Mouse (Mus musculus): Measurements from ENCODE around the gene Sema6d. TPM values are rescaled to one million over a fixed set of nuclear protein-coding genes. Genes with fewer than 3 reads are reported as not detected.

The Sema6d gene
- total RNA-seq, 2 experiments from 2014 or later: 18.8 to 18.9 TPM

- no peak for DNase-seq (ENCODE audit: low spot score)
- intact Hi-C loops (cut with DNase I): no loop called here
Measured at GRCm38 (mm10) chr2:124624247-124624929, 534.6 kb downstream of the Sema6d start.

GRCm38 (mm10) chr2:124626425-124626824 is 536.7 kb downstream of the Sema6d start:
- intact Hi-C loops (cut with DNase I): no loop called here
- no peak for DNase-seq (ENCODE audit: low spot score)

DNA sequence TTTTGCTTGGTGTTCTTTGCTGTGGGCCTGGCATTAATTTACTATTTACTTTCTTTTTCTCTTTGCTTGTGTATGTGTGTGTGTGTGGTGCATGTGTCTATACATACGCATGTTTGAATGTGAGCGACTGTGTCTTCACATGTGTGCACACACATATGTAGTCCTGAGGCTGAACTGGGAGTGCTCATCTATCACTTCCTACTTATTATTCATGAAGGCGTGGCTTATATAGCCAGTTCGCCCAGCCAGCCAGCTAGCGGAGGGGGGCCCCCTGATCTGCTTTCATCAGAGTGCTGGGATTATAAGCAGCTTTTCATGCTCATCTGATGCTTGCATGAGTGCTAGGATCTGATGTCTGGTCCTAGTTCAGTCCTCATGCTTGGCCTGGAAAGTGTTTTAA is 537.9 kb downstream of the Sema6d start:
- intact Hi-C loops (cut with DNase I): no loop called here
- DNase-seq (ENCODE audit: low spot score): no peak

GRCm38 (mm10) chr2:124628701-124629100 is 538.9 kb downstream of the Sema6d start:
- no peak for DNase-seq (ENCODE audit: low spot score)
- intact Hi-C loops (cut with DNase I): no loop called here

GRCm38 (mm10) chr2:124634400-124634998 is 544.7 kb downstream of the Sema6d start:
- DNase-seq (ENCODE audit: low spot score): no peak
- intact Hi-C loops (cut with DNase I): no loop called here

- no peak for DNase-seq (ENCODE audit: low spot score)
- intact Hi-C loops (cut with DNase I): no loop called here
Measured at GRCm38 (mm10) chr2:124635271-124635865, 545.6 kb downstream of the Sema6d start.

- no peak for DNase-seq (ENCODE audit: low spot score)
- intact Hi-C loops (cut with DNase I): no loop called here
Measured at GRCm38 (mm10) chr2:124637080-124637479, 547.3 kb downstream of the Sema6d start.

GRCm38 (mm10) chr2:124639221-124639963 is 549.6 kb downstream of the Sema6d start:
- intact Hi-C loops (cut with DNase I): no loop called here
- no peak for DNase-seq (ENCODE audit: low spot score)

GRCm38 (mm10) chr2:124640500-124641193 is 550.9 kb downstream of the Sema6d start:
- DNase-seq (ENCODE audit: low spot score): no peak
- intact Hi-C loops (cut with DNase I): no loop called here

- intact Hi-C loops (cut with DNase I): no loop called here
- DNase-seq (ENCODE audit: low spot score): no peak
Measured at GRCm38 (mm10) chr2:124641194-124641558, 551.4 kb downstream of the Sema6d start.

DNA sequence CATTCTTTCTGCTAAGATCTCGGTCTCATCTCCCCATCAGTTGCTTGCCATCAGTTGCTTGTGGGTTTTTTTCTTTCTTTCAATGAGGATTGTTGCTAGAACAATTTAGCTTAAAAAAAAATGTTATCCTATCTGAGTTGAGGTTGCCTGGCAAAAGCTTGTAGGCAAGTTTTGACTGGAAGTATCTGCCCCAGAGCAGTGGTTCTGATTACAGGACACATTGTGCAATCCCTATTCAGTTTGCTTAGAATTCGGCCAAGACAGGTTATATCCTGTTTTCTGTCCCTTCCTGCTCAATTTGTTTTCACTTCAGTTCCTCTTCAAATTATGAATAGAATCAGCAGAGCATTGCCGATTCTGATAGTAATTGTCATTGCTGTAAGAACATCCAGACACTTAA is 552.4 kb downstream of the Sema6d start:
- DNase-seq (ENCODE audit: low spot score): no peak
- intact Hi-C loops (cut with DNase I): no loop called here

DNA sequence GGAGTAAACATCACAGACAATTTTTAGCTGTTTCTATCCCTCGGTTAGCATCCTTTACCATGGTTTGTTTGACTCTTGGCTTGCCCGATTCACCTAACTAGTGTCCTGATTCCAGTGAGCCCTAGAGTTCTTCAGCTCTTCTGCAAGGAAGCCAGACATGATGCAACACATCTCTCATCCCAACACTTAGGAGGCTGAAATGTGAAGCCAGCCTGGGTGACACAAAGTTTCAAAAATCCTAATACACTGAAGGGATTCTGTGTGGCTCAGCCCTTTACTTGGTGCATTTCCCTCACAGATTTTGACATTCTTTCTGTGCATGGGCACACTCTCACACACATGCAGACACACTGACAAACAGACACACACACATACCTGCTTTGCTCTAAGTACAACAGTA is 560.8 kb downstream of the Sema6d start:
- no peak for DNase-seq (ENCODE audit: low spot score)
- intact Hi-C loops (cut with DNase I): loop anchor here (2.0 kb wide), 1 partner anchor 38 kb away; no protein-coding TSS in a partner anchor

- intact Hi-C loops (cut with DNase I): loop anchor here (2.0 kb wide), 1 partner anchor 38 kb away; no protein-coding TSS in a partner anchor
- no peak for DNase-seq (ENCODE audit: low spot score)
Measured at GRCm38 (mm10) chr2:124651146-124651545, 561.4 kb downstream of the Sema6d start.

- no peak for DNase-seq (ENCODE audit: low spot score)
- intact Hi-C loops (cut with DNase I): no loop called here
Measured at GRCm38 (mm10) chr2:124653161-124653560, 563.4 kb downstream of the Sema6d start.

GRCm38 (mm10) chr2:124657358-124657757 is 567.6 kb downstream of the Sema6d start:
- DNase-seq (ENCODE audit: low spot score): no peak
- intact Hi-C loops (cut with DNase I): no loop called here

DNA sequence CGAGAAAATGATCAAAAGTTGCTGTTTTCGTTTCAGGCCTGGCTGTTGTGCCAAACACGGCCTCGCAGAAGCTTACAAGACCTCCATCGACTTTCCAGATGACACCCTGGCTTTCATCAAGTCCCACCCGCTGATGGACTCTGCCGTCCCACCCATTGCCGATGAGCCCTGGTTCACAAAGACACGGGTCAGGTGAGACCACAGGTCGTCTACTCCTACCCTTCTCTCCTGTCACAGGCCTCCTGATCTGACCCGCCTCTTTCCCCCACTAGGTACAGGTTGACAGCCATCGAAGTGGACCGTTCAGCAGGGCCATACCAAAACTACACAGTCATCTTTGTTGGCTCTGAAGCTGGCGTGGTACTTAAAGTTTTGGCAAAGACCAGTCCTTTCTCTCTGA is 568.6 kb downstream of the Sema6d start:
- no peak for DNase-seq (ENCODE audit: low spot score)
- intact Hi-C loops (cut with DNase I): no loop called here

DNA sequence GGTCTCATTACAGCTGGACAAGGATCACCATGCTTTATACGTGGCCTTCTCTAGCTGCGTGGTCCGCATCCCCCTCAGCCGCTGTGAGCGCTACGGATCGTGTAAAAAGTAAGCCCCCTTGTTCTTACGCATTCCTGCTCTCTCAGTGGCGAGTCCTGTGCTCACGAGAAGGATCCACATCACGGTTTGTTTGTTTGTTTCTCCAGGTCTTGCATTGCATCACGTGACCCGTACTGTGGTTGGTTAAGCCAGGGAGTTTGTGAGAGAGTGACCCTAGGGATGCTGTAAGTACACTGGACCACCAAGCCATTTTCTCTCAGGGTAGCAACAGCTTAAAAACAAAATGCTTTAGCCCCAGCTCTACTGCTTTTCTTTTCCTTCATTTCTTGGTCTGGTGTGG is 569.8 kb downstream of the Sema6d start:
- DNase-seq (ENCODE audit: low spot score): no peak
- intact Hi-C loops (cut with DNase I): no loop called here

- no peak for DNase-seq (ENCODE audit: low spot score)
- intact Hi-C loops (cut with DNase I): no loop called here
Measured at GRCm38 (mm10) chr2:124660686-124661085, 570.9 kb downstream of the Sema6d start.

- intact Hi-C loops (cut with DNase I): no loop called here
Measured at GRCm38 (mm10) chr2:124661316-124661715, 571.5 kb downstream of the Sema6d start.

DNA sequence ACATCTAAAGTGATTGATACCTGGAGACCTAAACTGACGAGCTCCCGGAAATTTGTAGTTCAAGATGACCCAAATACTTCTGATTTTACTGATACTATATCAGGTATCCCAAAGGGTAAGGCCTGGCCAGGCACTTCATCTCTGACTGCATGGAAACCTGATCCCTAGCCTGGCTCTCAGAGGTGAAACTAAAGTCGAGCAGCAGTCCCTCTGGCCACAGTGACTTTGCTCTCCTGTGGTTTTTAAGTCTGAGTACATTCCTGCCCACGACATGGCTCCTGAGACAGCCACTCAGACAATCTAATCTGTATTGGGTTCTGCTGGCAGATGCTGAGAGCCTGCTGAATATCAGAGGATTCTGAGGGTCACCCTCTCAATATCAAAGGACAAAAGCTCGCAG is 572.5 kb downstream of the Sema6d start:
- intact Hi-C loops (cut with DNase I): no loop called here
- DNase-seq (ENCODE audit: low spot score): no peak

More at GRCm38 (mm10) chr2:124661316-124661715, 571.5 kb downstream of the Sema6d start:
- no peak for DNase-seq (ENCODE audit: low spot score)
